Mouse (Mus musculus): ENCODE data around the gene Fkbpl. TPM values are rescaled to one million over a fixed set of nuclear protein-coding genes. Genes with fewer than 3 reads are reported as not detected.

The Fkbpl gene
- polyA plus RNA-seq, 1 experiment from 2014 or later, result 10.7 TPM

DNA sequence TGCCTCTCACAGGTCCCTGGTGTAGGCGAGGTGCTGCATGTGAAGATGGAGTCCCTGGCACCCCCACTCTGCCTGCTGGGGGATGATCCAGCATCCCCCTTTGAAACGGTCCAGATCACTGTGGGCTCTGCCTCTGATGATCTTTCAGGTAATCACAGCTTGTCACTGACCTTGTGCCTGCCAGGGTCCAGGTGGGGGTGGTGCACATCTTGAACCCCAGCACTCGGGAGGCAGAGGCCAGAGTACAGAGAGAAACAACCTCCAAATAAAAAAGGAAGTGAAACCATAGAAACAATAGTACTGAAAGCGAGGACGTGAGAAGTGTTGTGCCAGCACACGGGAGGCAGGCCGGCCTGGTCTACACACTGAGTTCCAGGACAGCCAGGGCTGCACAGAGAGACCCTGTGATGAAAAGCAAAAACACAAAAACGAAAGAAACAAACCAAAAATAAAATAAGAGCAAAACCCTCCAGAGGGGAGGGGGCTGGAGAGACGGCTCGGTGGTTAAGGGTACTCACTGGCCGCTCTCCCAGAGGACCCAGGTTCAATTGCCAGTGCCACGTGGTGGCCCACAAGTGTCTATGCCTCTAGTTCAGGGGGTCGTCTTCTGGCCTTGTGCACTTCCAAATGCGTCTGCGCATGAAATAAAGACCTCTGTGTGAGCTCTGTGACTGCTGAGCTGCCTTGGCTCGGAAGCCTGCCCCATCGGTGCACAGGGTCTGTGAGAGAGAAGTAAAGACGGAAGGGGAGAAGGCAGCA, 4.7 kb downstream of the Fkbpl start:
- Histone ChIP-seq H3K4me3 (no peak overlapping the region), H3K9ac (no peak overlapping the region), H3K9me3 (replicated peaks) (no peaks in the 10 kb centered on the region), H3K4me2 (no peak overlapping the region), H3K36me3 (peaks cover 43% of the 10 kb centered on the region), H3K27ac (no peak overlapping the region), H3K27me3 (no peaks in the 10 kb centered on the region), H3K4me1 (replicated peaks) (peaks cover 32% of the 10 kb centered on the region)
- 87% methylated on average over 18 of the region's 18 CpGs for WGBS
- no peak for ATAC-seq (replicated peaks; ENCODE audit: insufficient number of reproducible peaks, insufficient read depth, low FRiP score, low read depth)

DNA sequence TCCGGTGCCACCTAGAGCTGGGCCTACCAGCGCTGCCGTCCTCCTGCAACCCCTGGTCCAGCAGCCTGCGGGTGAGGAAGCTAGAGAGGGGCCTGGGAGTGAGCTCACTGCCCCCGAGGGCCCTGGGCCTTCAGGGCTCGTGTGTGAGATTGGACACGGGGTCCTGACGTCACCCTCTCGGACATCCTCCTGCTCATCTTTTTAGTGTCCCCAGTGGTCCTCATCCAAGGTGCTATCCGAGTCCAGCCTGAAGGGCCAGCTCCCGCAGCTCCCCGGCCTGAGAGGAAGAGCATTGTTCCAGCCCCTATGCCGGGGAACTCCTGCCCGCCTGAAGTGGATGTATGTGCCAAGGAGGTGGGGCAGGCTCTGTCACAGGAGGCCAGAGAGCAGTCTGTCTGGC, 6.2 kb downstream of the Fkbpl start:
- peaks cover 43% of the 10 kb centered on the region for H3K36me3 ChIP-seq

DNA sequence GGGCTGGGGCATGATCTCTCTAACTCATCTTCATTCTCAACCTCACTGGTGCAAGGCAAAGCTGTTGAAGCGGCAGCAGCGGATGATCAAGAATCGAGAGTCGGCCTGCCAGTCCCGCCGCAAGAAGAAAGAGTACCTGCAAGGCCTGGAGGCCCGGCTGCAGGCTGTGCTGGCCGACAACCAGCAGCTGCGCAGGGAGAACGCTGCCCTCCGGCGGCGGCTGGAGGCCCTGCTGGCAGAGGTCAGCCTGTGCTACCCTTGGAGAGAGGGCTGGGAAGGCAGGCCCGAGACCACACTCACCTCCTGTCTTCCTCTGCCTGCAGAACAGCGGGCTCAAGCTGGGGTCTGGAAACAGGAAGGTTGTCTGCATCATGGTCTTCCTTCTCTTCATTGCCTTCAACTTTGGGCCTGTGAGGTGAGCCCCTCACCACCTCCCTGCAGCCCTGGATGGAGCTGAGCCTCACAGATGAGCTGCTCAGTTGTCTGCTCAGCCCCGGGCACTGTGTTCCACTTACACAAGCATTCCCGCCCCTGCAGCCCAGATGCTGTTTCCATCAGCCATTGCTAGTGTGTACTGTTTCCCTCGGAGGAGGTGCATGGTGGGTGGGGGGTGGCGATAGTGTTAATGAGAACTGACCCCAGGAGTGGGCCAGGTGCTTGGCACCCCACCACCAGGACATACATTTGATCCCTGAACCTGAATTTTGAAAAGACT, 7.1 kb downstream of the Fkbpl start:
- H3K36me3 ChIP-seq, result peaks cover 43% of the 10 kb centered on the region
- H3K9me3 ChIP-seq (replicated peaks), result no peaks in the 10 kb centered on the region
- H3K27ac ChIP-seq, result no peak overlapping the region
- no peak overlapping the region for H3K9ac ChIP-seq
- 50% methylated on average over 19 of the region's 19 CpGs for WGBS
- no peak overlapping the region for H3K4me3 ChIP-seq
- peaks cover 38% of the 10 kb centered on the region for H3K4me1 ChIP-seq (replicated peaks)
- no peak overlapping the region for H3K4me2 ChIP-seq
- ATAC-seq (replicated peaks; ENCODE audit: insufficient number of reproducible peaks, insufficient read depth, low FRiP score, low read depth), result no peak
- H3K27me3 ChIP-seq, result no peaks in the 10 kb centered on the region

More for the DNA sequence above, 6.2 kb downstream of the Fkbpl start:
- H3K4me2 ChIP-seq, result no peak overlapping the region
- WGBS, result 88% methylated on average over 14 of the region's 14 CpGs
- ATAC-seq (replicated peaks; ENCODE audit: insufficient number of reproducible peaks, insufficient read depth, low FRiP score, low read depth), result no peak
- H3K9me3 ChIP-seq (replicated peaks), result no peaks in the 10 kb centered on the region
- no peak overlapping the region for H3K27ac ChIP-seq
- peaks cover 38% of the 10 kb centered on the region for H3K4me1 ChIP-seq (replicated peaks)
- H3K27me3 ChIP-seq, result no peaks in the 10 kb centered on the region
- H3K9ac ChIP-seq, result no peak overlapping the region
- H3K4me3 ChIP-seq, result no peak overlapping the region

DNA sequence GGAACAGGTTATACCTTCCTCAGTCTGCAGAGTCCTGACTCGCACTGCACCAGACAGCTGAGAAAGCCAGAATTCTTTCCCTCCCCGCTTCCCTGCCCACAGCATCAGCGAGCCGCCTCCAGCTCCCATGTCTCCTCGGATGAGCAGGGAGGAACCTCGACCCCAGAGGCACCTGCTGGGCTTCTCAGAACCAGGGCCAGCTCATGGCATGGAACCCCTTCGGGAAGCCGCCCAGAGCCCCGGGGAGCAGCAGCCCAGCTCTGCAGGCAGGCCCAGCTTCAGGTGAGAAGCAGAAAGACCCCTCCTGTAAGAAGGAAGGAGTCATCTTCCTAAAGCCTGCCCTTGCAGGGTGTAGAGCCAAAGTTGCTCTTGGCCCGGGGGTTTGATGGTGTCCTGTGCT, 8.0 kb downstream of the Fkbpl start:
- peaks cover 43% of the 10 kb centered on the region for H3K36me3 ChIP-seq
- peaks cover 36% of the 10 kb centered on the region for H3K4me1 ChIP-seq (replicated peaks)
- H3K9me3 ChIP-seq (replicated peaks), result no peaks in the 10 kb centered on the region
- ATAC-seq (replicated peaks; ENCODE audit: insufficient number of reproducible peaks, insufficient read depth, low FRiP score, low read depth), result no peak
- WGBS, result 89% methylated on average over 10 of the region's 10 CpGs
- no peak overlapping the region for H3K27ac ChIP-seq
- H3K4me3 ChIP-seq, result no peak overlapping the region
- no peak overlapping the region for H3K4me2 ChIP-seq
- no peak overlapping the region for H3K9ac ChIP-seq
- H3K27me3 ChIP-seq, result 0 out of 2 replicates have a peak, but pooled peaks cover under 1% of the 10 kb centered on the region

DNA sequence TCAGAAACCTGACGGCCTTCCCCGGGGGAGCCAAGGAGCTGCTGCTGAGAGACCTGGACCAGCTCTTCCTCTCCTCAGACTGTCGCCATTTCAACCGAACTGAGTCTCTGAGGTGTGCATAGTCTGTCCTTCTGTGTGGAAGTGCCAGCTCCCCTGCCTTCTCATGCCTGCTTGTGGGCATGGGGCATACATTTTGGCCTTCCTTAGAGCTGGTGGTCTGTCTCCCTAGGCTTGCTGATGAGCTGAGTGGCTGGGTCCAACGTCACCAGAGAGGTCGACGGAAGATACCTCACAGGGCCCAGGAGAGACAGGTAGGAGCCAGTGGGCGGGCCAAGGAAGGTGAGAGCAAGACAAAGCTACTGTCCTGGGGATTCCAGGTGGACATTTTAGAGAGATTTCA, 8.4 kb downstream of the Fkbpl start:
- Histone ChIP-seq H3K4me3 (no peak overlapping the region), H3K36me3 (peaks cover 43% of the 10 kb centered on the region), H3K27me3 (0 out of 2 replicates have a peak, but pooled peaks cover 3% of the 10 kb centered on the region), H3K27ac (no peak overlapping the region), H3K4me1 (replicated peaks) (peaks cover 31% of the 10 kb centered on the region), H3K4me2 (no peak overlapping the region), H3K9ac (no peak overlapping the region), H3K9me3 (replicated peaks) (no peaks in the 10 kb centered on the region)
- no peak for ATAC-seq (replicated peaks; ENCODE audit: insufficient number of reproducible peaks, insufficient read depth, low FRiP score, low read depth)
- 90% methylated on average over 8 of the region's 8 CpGs for WGBS

DNA sequence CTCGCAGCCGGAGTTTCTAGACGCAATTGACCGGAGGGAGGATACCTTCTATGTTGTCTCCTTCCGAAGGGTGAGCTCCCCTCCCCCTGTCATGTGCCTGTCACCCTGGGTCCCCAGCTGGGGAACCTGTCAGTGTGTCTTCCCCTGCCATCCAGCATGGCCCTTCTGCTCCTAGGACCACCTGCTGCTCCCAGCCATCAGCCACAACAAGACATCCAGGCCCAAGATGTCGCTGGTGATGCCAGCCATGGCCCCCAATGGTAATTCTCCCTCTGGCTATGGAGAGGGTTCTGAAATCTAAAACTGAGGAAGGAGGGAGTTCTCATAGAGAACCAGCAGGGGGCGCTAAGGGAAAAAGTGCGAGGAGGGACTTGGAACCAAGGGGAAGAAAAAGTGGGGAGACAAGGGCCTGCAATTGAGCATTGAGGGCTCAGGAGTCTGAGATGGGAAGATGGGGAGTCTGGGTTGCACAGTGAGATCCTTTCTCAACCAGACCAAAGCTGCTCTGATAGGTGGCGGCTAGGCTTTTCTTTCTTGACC, 9.3 kb downstream of the Fkbpl start:
- no peaks in the 10 kb centered on the region for H3K9me3 ChIP-seq (replicated peaks)
- no peak overlapping the region; the same call in 1 of the 2 replicates for H3K27ac ChIP-seq
- H3K9ac ChIP-seq, result no peak overlapping the region
- no peak overlapping the region for H3K4me2 ChIP-seq
- H3K36me3 ChIP-seq, result peaks cover 43% of the 10 kb centered on the region
- WGBS, result 57% methylated on average over 9 of the region's 9 CpGs
- H3K4me1 ChIP-seq (replicated peaks), result peaks cover 28% of the 10 kb centered on the region
- H3K4me3 ChIP-seq, result no peak overlapping the region
- ATAC-seq (replicated peaks; ENCODE audit: insufficient number of reproducible peaks, insufficient read depth, low FRiP score, low read depth), result no peak
- peaks cover 12% of the 10 kb centered on the region; the same call in 1 of the 2 replicates for H3K27me3 ChIP-seq

DNA sequence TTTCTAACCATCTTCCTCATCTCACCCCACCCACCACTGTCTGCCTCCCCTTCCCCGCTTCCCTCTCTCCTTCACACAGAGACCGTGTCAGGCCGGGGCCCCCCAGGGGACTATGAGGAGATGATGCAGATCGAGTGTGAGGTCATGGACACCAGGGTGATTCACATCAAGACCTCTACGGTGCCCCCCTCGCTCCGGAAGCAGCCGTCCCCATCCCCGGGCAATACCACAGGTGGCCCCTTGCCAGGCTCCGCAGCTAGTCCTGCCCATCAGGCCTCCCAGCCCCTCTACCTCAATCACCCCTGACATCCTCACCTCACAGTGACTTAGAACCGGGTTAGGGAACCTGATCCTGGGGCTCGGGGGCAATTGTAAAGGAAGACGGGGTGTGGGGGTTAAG, 9.8 kb downstream of the Fkbpl start:
- WGBS, result 89% methylated on average over 13 of the region's 13 CpGs
- H3K36me3 ChIP-seq, result peaks cover 38% of the 10 kb centered on the region

DNA sequence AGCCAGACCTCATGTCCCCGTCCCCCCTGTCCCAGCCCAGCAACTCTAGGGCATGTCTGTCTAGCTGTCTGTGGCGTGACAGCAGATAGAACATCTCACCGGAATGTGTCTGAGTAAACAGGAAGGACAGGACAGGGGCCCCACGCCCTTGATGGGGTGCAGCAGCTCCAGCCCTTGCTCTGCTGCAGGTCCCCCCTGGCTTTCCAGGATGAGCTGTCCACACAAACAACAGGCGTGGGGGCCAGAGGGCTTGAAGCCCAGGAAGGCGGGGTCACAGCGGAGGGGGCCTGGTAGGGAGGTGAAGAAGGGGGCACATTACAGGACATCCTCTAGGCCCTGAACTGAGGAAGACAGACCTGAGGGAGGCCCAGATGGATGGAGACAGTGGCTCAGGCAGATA, 10.6 kb downstream of the Fkbpl start:
- H3K9ac ChIP-seq, result no peak overlapping the region
- peaks cover 22% of the 10 kb centered on the region for H3K27me3 ChIP-seq

More for the DNA sequence above, 9.8 kb downstream of the Fkbpl start:
- no peak overlapping the region for H3K9ac ChIP-seq
- ATAC-seq (replicated peaks; ENCODE audit: insufficient number of reproducible peaks, insufficient read depth, low FRiP score, low read depth), result no peak
- no peak overlapping the region; the same call in 1 of the 2 replicates for H3K27ac ChIP-seq
- H3K9me3 ChIP-seq (replicated peaks), result no peaks in the 10 kb centered on the region
- peaks cover 31% of the 10 kb centered on the region for H3K4me1 ChIP-seq (replicated peaks)
- H3K27me3 ChIP-seq, result peaks cover 17% of the 10 kb centered on the region
- H3K4me2 ChIP-seq, result no peak overlapping the region
- no peak overlapping the region for H3K4me3 ChIP-seq

DNA sequence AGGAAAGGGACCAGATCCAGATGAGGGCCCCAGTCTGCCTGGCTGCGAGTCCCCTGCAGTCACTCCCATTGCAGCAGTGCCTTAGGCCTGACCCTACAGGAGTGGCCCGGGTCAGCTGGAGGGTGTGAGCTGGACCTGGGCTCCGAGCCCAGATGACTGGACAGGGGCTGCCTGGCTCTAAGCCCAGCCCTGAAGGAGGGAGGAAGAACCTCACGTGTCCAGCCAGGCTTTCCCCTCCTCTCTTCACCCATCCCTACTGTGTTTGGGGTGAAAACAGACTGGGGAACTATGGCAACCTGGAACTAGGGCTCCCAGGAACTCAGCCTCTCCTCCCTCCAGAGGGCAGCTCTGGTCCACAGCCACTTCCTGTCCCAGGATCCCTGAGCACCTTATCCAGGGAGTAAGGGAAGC, 11.0 kb downstream of the Fkbpl start:
- WGBS, result 24% methylated on average over 4 of the region's 4 CpGs
- peak; percentile 86 for ATAC-seq (replicated peaks; ENCODE audit: insufficient number of reproducible peaks, insufficient read depth, low FRiP score, low read depth)
- Histone ChIP-seq H3K27ac (peak overlapping the region; percentile 66), H3K4me2 (0 out of 2 replicates have a peak overlapping the region, but pooled peaks have one; percentile 0), H3K36me3 (peaks cover 28% of the 10 kb centered on the region), H3K9ac (no peak overlapping the region), H3K4me3 (no peak overlapping the region), H3K4me1 (replicated peaks) (peaks cover 42% of the 10 kb centered on the region), H3K27me3 (peaks cover 26% of the 10 kb centered on the region), H3K9me3 (replicated peaks) (no peaks in the 10 kb centered on the region)

More for the DNA sequence above, 10.6 kb downstream of the Fkbpl start:
- H3K4me2 ChIP-seq, result 0 out of 2 replicates have a peak overlapping the region, but pooled peaks have one; percentile 0
- no peak for ATAC-seq (replicated peaks; ENCODE audit: insufficient number of reproducible peaks, insufficient read depth, low FRiP score, low read depth)
- no peak overlapping the region for H3K4me3 ChIP-seq
- H3K9me3 ChIP-seq (replicated peaks), result no peaks in the 10 kb centered on the region
- WGBS, result 52% methylated on average over 7 of the region's 7 CpGs
- peak overlapping the region; percentile 66 for H3K27ac ChIP-seq
- H3K36me3 ChIP-seq, result peaks cover 32% of the 10 kb centered on the region
- peaks cover 37% of the 10 kb centered on the region for H3K4me1 ChIP-seq (replicated peaks)

DNA sequence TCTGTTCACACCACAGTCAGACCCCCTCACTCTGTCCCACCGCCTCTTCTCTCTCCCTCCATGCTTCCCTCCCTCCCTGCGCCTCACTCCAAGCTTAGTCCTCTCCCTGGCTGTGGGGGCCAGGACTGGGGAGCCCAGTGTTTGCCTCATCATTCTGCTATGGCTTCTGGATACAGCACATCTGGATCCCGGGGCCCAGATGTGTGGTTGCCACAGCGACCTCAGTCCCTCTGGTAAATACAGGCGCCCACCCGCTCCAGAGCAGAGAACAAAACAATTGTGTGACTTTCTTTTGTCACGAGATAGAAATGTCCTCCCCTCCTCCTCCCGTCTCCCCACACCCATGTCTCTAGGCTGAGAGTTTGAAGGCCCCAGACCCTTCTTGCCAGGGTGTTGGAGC, 12.1 kb downstream of the Fkbpl start:
- 59% methylated on average over 8 of the region's 8 CpGs for WGBS
- Histone ChIP-seq H3K4me1 (replicated peaks) (peaks cover 52% of the 10 kb centered on the region), H3K9ac (no peak overlapping the region), H3K36me3 (peaks cover 17% of the 10 kb centered on the region), H3K27ac (peak overlapping the region; percentile 66; the same call in 1 of the 2 replicates), H3K4me3 (no peak overlapping the region), H3K27me3 (peaks cover 35% of the 10 kb centered on the region), H3K4me2 (no peak overlapping the region), H3K9me3 (replicated peaks) (no peaks in the 10 kb centered on the region)
- no peak for ATAC-seq (replicated peaks; ENCODE audit: insufficient number of reproducible peaks, insufficient read depth, low FRiP score, low read depth)

DNA sequence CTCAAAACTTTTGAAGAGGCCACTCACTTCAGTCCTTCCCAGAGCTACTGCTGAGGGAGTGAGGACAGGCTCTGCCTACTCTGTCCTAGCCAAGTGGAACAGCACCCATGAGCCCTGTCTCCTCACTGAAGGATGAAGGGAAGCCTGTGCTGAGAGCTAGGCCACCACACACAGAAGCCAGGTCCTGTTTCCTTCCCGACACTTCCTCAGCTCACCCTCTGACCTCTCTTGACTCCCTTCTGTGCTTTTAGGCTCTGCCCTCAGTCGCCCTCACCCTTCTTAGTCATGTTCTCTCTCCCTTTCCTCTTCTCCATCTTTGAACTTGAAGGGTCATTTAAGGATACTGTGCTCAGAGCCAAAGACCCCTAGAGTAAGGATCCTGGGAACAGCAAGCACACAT, 12.7 kb downstream of the Fkbpl start:
- H3K36me3 ChIP-seq, result peaks cover 11% of the 10 kb centered on the region
- 24% methylated on average over 2 of the region's 2 CpGs for WGBS

More for the DNA sequence above, 12.7 kb downstream of the Fkbpl start:
- Histone ChIP-seq H3K4me2 (no peak overlapping the region), H3K9me3 (replicated peaks) (no peaks in the 10 kb centered on the region), H3K9ac (no peak overlapping the region), H3K27me3 (peaks cover 35% of the 10 kb centered on the region), H3K27ac (no peak overlapping the region), H3K4me3 (no peak overlapping the region), H3K4me1 (replicated peaks) (peaks cover 53% of the 10 kb centered on the region)
- no peak for ATAC-seq (replicated peaks; ENCODE audit: insufficient number of reproducible peaks, insufficient read depth, low FRiP score, low read depth)

Data from heart, embryonic 15.5 days (tissue).